Mouse (Mus musculus): Measurements from ENCODE around the gene Frmd4a.

DNA sequence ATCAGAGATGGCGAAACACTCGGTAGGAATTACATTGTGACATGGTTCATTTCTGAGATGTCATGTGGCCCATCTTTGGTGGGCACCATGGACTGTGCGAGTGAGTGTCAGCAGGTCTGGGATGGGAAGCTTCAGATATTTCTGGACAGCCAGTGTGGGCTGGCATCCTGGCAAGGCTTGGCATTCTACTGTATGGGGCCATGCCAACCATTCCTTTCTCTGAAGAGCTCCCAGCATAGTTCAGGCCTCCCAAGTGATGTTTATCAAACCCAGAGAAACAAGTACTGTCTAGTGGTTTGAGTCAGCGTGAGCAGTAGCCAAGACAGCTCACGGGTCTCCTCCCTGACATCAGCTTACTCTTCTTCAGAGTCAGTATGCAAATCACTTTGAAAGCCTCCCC, 551.5 kb downstream of the Frmd4a start:
- no peak for TF ChIP-seq CTCF (IDR thresholded peaks at IDR 0.05; ENCODE audit: low read depth)
- TF ChIP-seq EP300 (optimal IDR thresholded peaks at IDR 0.05) = no peak

All from stomach, postnatal 0 days (tissue).